Mouse (Mus musculus): ENCODE results near the gene Notch1.

- TF ChIP-seq CTCF (IDR thresholded peaks at IDR 0.05; ENCODE audit: borderline replicate concordance, insufficient read depth, low read length) (no peak), POLR2A (IDR thresholded peaks at IDR 0.05; ENCODE audit: low read depth, low read length) (no peak)
Observed at GRCm38 (mm10) chr2:26468376-26468775, 48.1 kb downstream of the Notch1 start.
